Mouse (Mus musculus) hindbrain, embryonic 15.5 days (tissue): ENCODE measurements around the gene Pus7. TPM values are rescaled to one million over a fixed set of nuclear protein-coding genes. Genes with fewer than 3 reads are reported as not detected.

Source experiments
- ATAC-seq: fragments of 200-750 bp; cut with Nextera tagmentation; 2 replicates; pipeline ENCODE4 v1.8.0; 2017; ENCODE audit warnings: low read depth, moderate number of reproducible peaks, moderate TSS enrichment; ENCODE audit not compliant: low FRiP score
- H3K27ac ChIP-seq: fragments of 300-500 bp; sonication (generic); replicated peaks from 2 replicates; pipeline ENCODE4 v1.5.1; 2015; ENCODE audit warnings: mild to moderate bottlenecking, inconsistent platforms
- H3K27me3 ChIP-seq: fragments of 300-500 bp; sonication (generic); 2 replicates; pipeline ENCODE4 v1.6.1; 2015; ENCODE audit warnings: control low read depth, inconsistent platforms
- H3K36me3 ChIP-seq: fragments of 300-500 bp; sonication (generic); 2 replicates; pipeline ENCODE4 v1.6.1; 2015; ENCODE audit warnings: control low read depth, inconsistent platforms
- H3K4me1 ChIP-seq: fragments of 300-500 bp; sonication (generic); replicated peaks from 2 replicates; pipeline ENCODE4 v1.6.1; 2015; ENCODE audit warnings: control low read depth, inconsistent platforms
- H3K4me2 ChIP-seq: fragments of 300-500 bp; sonication (generic); 2 replicates; pipeline ENCODE4 v1.6.1; 2015; ENCODE audit warnings: moderate library complexity, mild to moderate bottlenecking, inconsistent platforms
- H3K4me3 ChIP-seq: fragments of 300-500 bp; sonication (generic); 2 replicates; pipeline ENCODE4 v1.5.1; 2015; ENCODE audit warnings: mild to moderate bottlenecking, inconsistent platforms
- H3K9ac ChIP-seq: fragments of 300-500 bp; sonication (generic); 2 replicates; pipeline ENCODE4 v1.6.1; 2015; ENCODE audit warnings: inconsistent platforms
- H3K9me3 ChIP-seq: fragments of 300-500 bp; sonication (generic); 2 replicates; pipeline ENCODE4 v1.6.1; 2016; ENCODE audit warnings: control low read depth, inconsistent platforms
- WGBS: fragments of 180-500 bp; shearing (Covaris S2); methylation state at CpG from one replicate; pipeline ENCODE4 v1.1.7; 2015; 5-methylcytosine and 5-hydroxymethylcytosine counted together
- polyA plus RNA-seq: library from polyadenylated mRNA; unstranded; fragments of >200 nt; fragmentation: Nextera tagmentation; extraction: Ambion mirVana; gene quantifications from 2 replicates; pipeline ENCODE4 v1.2.1, GENCODE M21; 2015

Gene Pus7
- polyA plus RNA-seq, 1 experiment from 2014 or later: 19.6 TPM

DNA sequence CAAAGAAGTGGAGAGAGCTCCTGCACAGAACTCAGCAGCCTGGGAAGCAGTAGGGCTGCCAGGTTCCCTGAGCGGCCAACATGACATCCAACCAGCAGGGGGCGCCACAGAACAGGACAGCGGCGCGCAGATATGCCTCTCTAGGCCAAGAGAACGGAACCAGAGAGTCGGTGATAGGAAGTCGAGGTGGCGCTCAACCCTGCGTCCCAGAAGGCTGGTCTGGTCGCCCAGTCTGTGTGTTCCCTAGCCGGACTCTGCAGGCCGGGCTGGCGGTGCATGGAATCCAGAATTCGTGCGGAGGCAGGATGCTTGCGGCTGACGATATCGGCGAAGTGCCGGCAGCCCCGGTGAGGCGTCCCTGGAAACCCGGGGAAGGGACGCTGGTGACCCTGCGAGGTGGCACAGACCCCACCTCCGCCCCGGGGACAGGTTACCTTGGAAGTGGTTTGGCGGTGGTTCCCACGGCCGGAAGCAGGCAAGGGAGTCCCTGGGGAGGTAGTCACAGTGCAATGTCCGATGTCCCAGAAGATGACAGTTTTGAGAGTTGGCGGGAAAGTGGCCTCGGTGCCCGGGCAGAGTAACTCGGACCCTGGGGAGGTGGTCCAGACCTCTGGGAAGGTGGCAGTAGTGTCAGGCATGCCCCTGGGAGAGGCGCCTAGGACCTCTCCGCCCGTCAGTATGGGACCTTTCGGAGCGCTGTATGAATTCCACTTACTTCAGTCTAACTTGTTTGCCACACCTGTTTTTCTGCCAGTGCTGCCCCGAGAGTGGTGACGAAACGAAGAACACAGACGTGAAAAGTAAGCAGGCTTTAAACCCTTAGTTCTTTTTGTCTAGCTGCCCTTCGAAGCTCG lies 4.3 kb upstream of the Pus7 start, which contains the start of gene Rint1:
Gene Rint1, plus strand, starts transcription at position 176 of the 854 bp plus-strand sequence.
- WGBS: 4% methylated on average over 47 of the region's 47 CpGs
- H3K9me3 ChIP-seq: no peaks in the 10 kb centered on the region
- peak within 1 kb of the TSS; percentile 92 for H3K9ac ChIP-seq
- H3K27ac ChIP-seq: peak within 1 kb of the TSS; percentile 78
- peaks cover 9% of the 10 kb centered on the region for H3K36me3 ChIP-seq
- peak within 1 kb of the TSS; percentile 97 for H3K4me3 ChIP-seq
- H3K4me2 ChIP-seq: peak within 1 kb of the TSS; percentile 97
- peak; percentile 87 for ATAC-seq
- H3K27me3 ChIP-seq: no peaks in the 10 kb centered on the region
- H3K4me1 ChIP-seq: peaks cover 17% of the 10 kb centered on the region

- H3K4me2 ChIP-seq: peak overlapping the region; percentile 73
- peaks cover 24% of the 10 kb centered on the region for H3K4me1 ChIP-seq
- H3K4me3 ChIP-seq: peak overlapping the region; percentile 96
- H3K9ac ChIP-seq: peak overlapping the region; percentile 65
- no peaks in the 10 kb centered on the region for H3K9me3 ChIP-seq
- H3K36me3 ChIP-seq: 0 out of 2 replicates have a peak, but pooled peaks cover 4% of the 10 kb centered on the region
- H3K27ac ChIP-seq: no peak overlapping the region
- WGBS: 46% methylated on average over 8 of the region's 8 CpGs
- no peaks in the 10 kb centered on the region for H3K27me3 ChIP-seq
- no peak for ATAC-seq
Measured at GRCm38 (mm10) chr5:23782051-23782810, 1.3 kb downstream of the Pus7 start.

DNA sequence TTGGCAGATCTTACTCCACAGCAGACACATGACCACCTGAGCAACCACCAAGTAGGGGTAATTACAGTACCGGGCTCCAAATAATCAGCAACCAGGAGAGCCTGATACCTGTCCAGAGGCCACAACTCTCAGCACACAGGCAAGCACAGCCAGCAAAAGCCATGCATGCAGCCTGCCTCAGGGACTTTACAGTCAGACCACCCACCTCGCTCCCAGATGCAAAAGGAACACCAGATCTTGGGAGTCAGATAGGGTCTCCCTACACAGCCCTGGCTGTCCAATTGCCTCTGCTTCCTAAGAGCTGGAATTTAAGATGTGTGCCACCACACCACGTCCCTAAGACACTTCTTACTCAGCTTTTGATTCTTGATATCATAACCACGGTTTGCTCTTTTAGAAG lies 2.3 kb downstream of the Pus7 start:
- H3K4me2 ChIP-seq: no peak overlapping the region
- no peak overlapping the region for H3K9ac ChIP-seq
- 0 out of 2 replicates have a peak, but pooled peaks cover 4% of the 10 kb centered on the region for H3K36me3 ChIP-seq
- ATAC-seq: no peak
- no peaks in the 10 kb centered on the region for H3K27me3 ChIP-seq
- no peak overlapping the region for H3K4me3 ChIP-seq
- WGBS: 88% methylated on average over 4 of the region's 4 CpGs
- no peak overlapping the region for H3K27ac ChIP-seq
- no peaks in the 10 kb centered on the region for H3K9me3 ChIP-seq
- peaks cover 24% of the 10 kb centered on the region for H3K4me1 ChIP-seq

DNA sequence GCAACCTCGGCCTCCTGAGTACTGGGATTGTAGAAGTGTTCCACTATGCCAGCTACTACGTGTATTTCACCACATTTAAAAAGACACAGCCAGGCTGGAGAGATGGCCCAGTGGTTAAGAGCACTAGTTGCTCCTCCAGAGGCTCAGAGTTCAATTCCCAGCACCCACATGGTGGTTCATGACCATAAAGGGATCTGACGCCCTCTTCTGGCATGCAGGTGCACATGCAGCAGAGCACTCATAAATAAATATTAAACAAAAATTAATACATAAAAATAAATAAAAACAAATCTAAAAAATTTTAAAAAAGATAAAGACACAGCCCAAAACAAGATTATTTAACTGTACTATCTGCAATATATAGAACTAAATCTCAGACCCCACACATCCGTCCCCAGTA lies 3.0 kb downstream of the Pus7 start:
- no peak overlapping the region for H3K4me3 ChIP-seq
- no peak for ATAC-seq
- no peak overlapping the region for H3K27ac ChIP-seq
- H3K36me3 ChIP-seq: 0 out of 2 replicates have a peak, but pooled peaks cover 4% of the 10 kb centered on the region
- H3K27me3 ChIP-seq: no peaks in the 10 kb centered on the region
- WGBS: 90% methylated on average over 4 of the region's 4 CpGs
- H3K9me3 ChIP-seq: no peaks in the 10 kb centered on the region
- no peak overlapping the region for H3K9ac ChIP-seq
- no peak overlapping the region for H3K4me2 ChIP-seq
- peaks cover 24% of the 10 kb centered on the region for H3K4me1 ChIP-seq

DNA sequence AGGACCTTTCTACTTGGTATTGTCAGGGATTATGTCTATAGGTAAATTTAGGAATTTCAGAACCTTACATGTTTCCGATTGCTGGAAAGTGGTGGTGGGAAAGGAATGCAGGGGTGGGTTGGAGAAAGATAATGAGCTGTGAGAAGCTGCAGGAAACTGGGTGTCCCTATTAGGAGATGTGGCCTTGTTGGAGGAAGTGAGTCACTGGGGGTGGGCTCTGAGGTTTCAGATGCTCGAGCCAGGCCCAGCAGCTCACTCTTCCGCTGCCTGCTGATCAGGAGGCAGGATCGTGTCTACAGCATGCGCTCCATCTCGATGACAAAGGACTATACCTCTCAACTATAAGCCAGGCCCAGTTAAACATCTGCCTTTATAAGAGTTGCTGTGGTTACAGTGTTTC lies 9.3 kb downstream of the Pus7 start:
- H3K36me3 ChIP-seq: peaks cover 23% of the 10 kb centered on the region
- H3K4me3 ChIP-seq: no peak overlapping the region
- H3K9me3 ChIP-seq: no peaks in the 10 kb centered on the region
- H3K27ac ChIP-seq: no peak overlapping the region
- WGBS: 88% methylated on average over 6 of the region's 6 CpGs
- ATAC-seq: no peak
- H3K27me3 ChIP-seq: no peaks in the 10 kb centered on the region
- H3K4me1 ChIP-seq: no peaks in the 10 kb centered on the region
- H3K9ac ChIP-seq: no peak overlapping the region
- H3K4me2 ChIP-seq: no peak overlapping the region

GRCm38 (mm10) chr5:23771105-23771504 lies 12.4 kb downstream of the Pus7 start:
- H3K27ac ChIP-seq: no peak overlapping the region
- no peaks in the 10 kb centered on the region for H3K9me3 ChIP-seq
- ATAC-seq: no peak
- no peaks in the 10 kb centered on the region for H3K27me3 ChIP-seq
- no peak overlapping the region for H3K4me2 ChIP-seq
- H3K36me3 ChIP-seq: peaks cover 35% of the 10 kb centered on the region
- no peak overlapping the region for H3K4me3 ChIP-seq
- H3K4me1 ChIP-seq: no peaks in the 10 kb centered on the region
- WGBS: 44% methylated on average over 8 of the region's 8 CpGs
- H3K9ac ChIP-seq: no peak overlapping the region

GRCm38 (mm10) chr5:23764557-23764956 lies 19.0 kb downstream of the Pus7 start:
- H3K36me3 ChIP-seq: peaks cover 50% of the 10 kb centered on the region
- H3K4me3 ChIP-seq: no peak overlapping the region
- H3K9me3 ChIP-seq: no peaks in the 10 kb centered on the region
- H3K27me3 ChIP-seq: no peaks in the 10 kb centered on the region
- WGBS: 95% methylated on average over 5 of the region's 5 CpGs
- no peak overlapping the region for H3K9ac ChIP-seq
- no peak overlapping the region for H3K27ac ChIP-seq
- no peaks in the 10 kb centered on the region for H3K4me1 ChIP-seq
- no peak for ATAC-seq
- H3K4me2 ChIP-seq: no peak overlapping the region

DNA sequence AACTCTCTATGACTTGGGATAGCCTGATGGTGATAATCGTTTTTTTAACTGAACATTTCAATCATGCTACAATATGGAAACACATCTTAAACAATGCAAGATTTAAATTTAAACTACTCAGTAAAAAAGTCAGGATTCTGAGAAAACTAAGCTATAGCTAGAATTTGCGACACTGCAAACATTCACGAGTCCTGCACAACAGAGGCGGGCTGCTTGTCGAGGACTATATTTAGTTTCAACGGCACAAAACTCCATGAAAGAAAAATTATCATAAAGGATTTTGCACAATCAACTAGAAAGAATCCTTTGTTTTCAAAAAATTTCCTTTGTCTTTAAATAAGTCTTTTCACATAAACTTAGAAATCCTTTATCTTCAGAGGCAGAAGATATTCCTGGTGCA lies 21.0 kb downstream of the Pus7 start:
- no peak overlapping the region for H3K4me2 ChIP-seq
- peaks cover 45% of the 10 kb centered on the region for H3K36me3 ChIP-seq
- WGBS: 93% methylated on average over 6 of the region's 6 CpGs
- no peak overlapping the region for H3K4me3 ChIP-seq
- no peaks in the 10 kb centered on the region for H3K4me1 ChIP-seq
- H3K9me3 ChIP-seq: no peaks in the 10 kb centered on the region
- ATAC-seq: no peak
- H3K27me3 ChIP-seq: no peaks in the 10 kb centered on the region
- no peak overlapping the region for H3K9ac ChIP-seq
- no peak overlapping the region for H3K27ac ChIP-seq

GRCm38 (mm10) chr5:23758633-23759032 lies 24.9 kb downstream of the Pus7 start:
- 51% methylated on average over 2 of the region's 2 CpGs for WGBS
- no peak for ATAC-seq
- H3K9ac ChIP-seq: no peak overlapping the region
- no peaks in the 10 kb centered on the region for H3K4me1 ChIP-seq
- no peaks in the 10 kb centered on the region for H3K9me3 ChIP-seq
- peaks cover 42% of the 10 kb centered on the region for H3K36me3 ChIP-seq
- no peak overlapping the region for H3K27ac ChIP-seq
- no peak overlapping the region for H3K4me2 ChIP-seq
- no peak overlapping the region for H3K4me3 ChIP-seq
- H3K27me3 ChIP-seq: no peaks in the 10 kb centered on the region

DNA sequence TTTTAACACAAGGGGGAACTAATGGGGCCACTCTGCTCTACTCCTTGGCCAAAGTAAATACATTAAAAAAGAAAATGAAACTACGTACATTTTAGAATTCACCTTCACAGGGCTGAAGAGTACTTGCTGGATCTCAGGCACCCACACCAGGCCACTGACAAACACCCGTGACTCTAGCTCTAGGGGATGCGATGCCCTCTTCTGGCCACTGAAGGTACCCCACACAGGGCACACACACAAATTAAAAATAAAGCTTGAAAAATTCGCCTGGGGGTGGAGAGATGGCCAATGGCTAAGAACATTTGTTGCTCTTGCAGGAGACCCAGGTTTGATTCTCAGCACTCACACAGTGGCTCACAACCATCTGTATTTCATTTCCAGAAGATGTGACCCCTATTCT lies 27.1 kb downstream of the Pus7 start:
- Histone ChIP-seq H3K9me3 (no peaks in the 10 kb centered on the region), H3K4me3 (no peak overlapping the region), H3K4me1 (no peaks in the 10 kb centered on the region), H3K27me3 (no peaks in the 10 kb centered on the region), H3K9ac (no peak overlapping the region), H3K27ac (no peak overlapping the region), H3K36me3 (peaks cover 27% of the 10 kb centered on the region), H3K4me2 (no peak overlapping the region)
- WGBS: 98% methylated on average over 4 of the region's 4 CpGs
- no peak for ATAC-seq

- Histone ChIP-seq H3K4me1 (no peaks in the 10 kb centered on the region), H3K4me2 (no peak overlapping the region), H3K36me3 (peaks cover 27% of the 10 kb centered on the region), H3K9ac (no peak overlapping the region), H3K27me3 (no peaks in the 10 kb centered on the region), H3K27ac (no peak overlapping the region), H3K9me3 (no peaks in the 10 kb centered on the region), H3K4me3 (no peak overlapping the region)
- no peak for ATAC-seq
- WGBS: 100% methylated on average over 9 of the region's 9 CpGs
Measured at GRCm38 (mm10) chr5:23755591-23755990, 27.9 kb downstream of the Pus7 start.

DNA sequence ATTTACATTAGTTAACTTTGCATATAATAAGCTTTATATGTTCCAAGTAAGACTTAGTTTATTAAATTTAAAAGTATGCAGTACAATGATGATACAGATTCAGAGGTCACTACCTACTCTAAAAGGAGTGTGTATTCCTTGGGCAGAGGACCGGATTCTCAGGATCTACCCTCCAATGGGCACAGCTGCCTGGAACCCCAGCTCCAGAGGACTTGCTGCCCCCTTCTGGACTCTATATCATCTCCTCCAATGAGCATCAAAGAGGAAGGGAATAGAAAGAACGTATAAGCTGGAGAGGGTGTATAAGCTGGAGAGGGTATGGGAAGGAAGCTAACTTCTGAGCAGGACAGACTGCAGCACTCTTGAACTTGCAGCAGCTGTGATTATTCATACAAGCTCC lies 33.6 kb downstream of the Pus7 start:
- no peak overlapping the region for H3K9ac ChIP-seq

More for the DNA sequence above, 33.6 kb downstream of the Pus7 start:
- Histone ChIP-seq H3K27ac (no peak overlapping the region), H3K36me3 (peaks cover 28% of the 10 kb centered on the region), H3K9me3 (no peaks in the 10 kb centered on the region), H3K27me3 (no peaks in the 10 kb centered on the region), H3K4me3 (no peak overlapping the region), H3K4me2 (no peak overlapping the region), H3K4me1 (no peaks in the 10 kb centered on the region)
- no peak for ATAC-seq
- WGBS: 58% methylated on average over 2 of the region's 2 CpGs
